In the genomic region with DNA sequence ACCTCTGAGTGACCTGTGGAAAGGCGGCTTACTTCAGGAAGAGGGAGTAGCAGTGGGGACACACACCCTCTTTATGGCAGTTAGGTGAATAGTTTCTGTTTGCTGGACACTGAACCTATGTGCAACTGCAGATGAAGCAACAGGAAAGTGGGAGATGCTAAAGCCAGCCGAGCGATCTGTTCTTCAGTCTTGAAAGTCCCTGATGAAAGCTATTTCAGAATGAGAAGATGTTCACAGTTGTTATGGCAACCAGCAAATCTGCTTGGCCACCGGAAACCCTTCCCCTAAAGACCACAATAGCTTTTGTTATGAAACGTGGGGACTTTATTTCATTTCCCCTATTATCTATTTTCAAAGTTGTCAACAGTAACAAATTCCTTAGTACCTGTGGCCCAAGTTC, we compare ENCODE assay signal across 20 mouse cellular contexts. TPM values are rescaled to one million over a fixed set of nuclear protein-coding genes. Genes with fewer than 3 reads are reported as not detected.
A peak's percentile ranks its signal among the peaks of the same experiment; 100 is the strongest.
DNase-seq lines count a peak whose midpoint lies in the region; ATAC-seq and TF ChIP-seq lines count a peak whose summit lies in the region.
"Had no signal": no experiment of that assay in that cellular context is flagged by ENCODE, and none has a peak within 500 bp of the region (broad histone marks: within the 10 kb centered on the region; RNA-seq: fewer than 3 reads in every experiment).

No protein-coding gene starts in this region.

- no peak overlapping the region for H3K27ac ChIP-seq in forebrain, postnatal 0 days (ENCODE audit: low read depth, low read length)
- no peak overlapping the region for H3K27ac ChIP-seq in forebrain, embryonic 12.5 days
- H3K27ac ChIP-seq in brown adipose tissue, adult 24 weeks (replicated peaks; ENCODE audit: low read depth, low read length): peak overlapping the region; percentile 23
- H3K27ac ChIP-seq: embryonic facial prominence, embryonic 10.5 days; heart, embryonic 13.5 days; kidney, embryonic 15.5 days; limb, embryonic 15.5 days had no signal

- no peaks in the 10 kb centered on the region for H3K9me3 ChIP-seq in forebrain, postnatal 0 days (ENCODE audit: low read length)
- no peaks in the 10 kb centered on the region for H3K9me3 ChIP-seq in forebrain, embryonic 12.5 days
- H3K9me3 ChIP-seq: embryonic facial prominence, embryonic 10.5 days; heart, embryonic 13.5 days; kidney, embryonic 15.5 days; limb, embryonic 15.5 days had no signal

- H3K4me3 ChIP-seq in forebrain, postnatal 0 days (ENCODE audit: low read depth, low read length): no peak overlapping the region
- no peak overlapping the region for H3K4me3 ChIP-seq in forebrain, embryonic 12.5 days (replicated peaks)
- no peak overlapping the region for H3K4me3 ChIP-seq in brown adipose tissue, adult 24 weeks (ENCODE audit: insufficient read depth, low read depth, low read length)
- H3K4me3 ChIP-seq: embryonic facial prominence, embryonic 10.5 days; erythroblast, embryonic 14.5 days; heart, embryonic 13.5 days; kidney, embryonic 15.5 days; limb, embryonic 15.5 days; megakaryocyte, embryonic 14.5 days had no signal

- no peak overlapping the region for H3K4me2 ChIP-seq in forebrain, postnatal 0 days (ENCODE audit: low read depth)
- H3K4me2 ChIP-seq in forebrain, embryonic 12.5 days: no peak overlapping the region
- H3K4me2 ChIP-seq: heart, embryonic 13.5 days; kidney, embryonic 15.5 days; limb, embryonic 15.5 days had no signal

- H3K9ac ChIP-seq in forebrain, postnatal 0 days: no peak overlapping the region
- no peak overlapping the region for H3K9ac ChIP-seq in forebrain, embryonic 12.5 days
- H3K9ac ChIP-seq: heart, embryonic 13.5 days; kidney, embryonic 15.5 days; limb, embryonic 15.5 days had no signal

- no peaks in the 10 kb centered on the region for H3K27me3 ChIP-seq in forebrain, postnatal 0 days (ENCODE audit: insufficient read depth, low read length)
- peaks cover 5% of the 10 kb centered on the region; the same call in 1 of the 2 replicates for H3K27me3 ChIP-seq in forebrain, embryonic 12.5 days
- H3K27me3 ChIP-seq: limb, embryonic 15.5 days; megakaryocyte, embryonic 14.5 days had no signal

- no peaks in the 10 kb centered on the region for H3K4me1 ChIP-seq in forebrain, postnatal 0 days (ENCODE audit: insufficient read depth)
- peaks cover 7% of the 10 kb centered on the region for H3K4me1 ChIP-seq in forebrain, embryonic 12.5 days
- H3K4me1 ChIP-seq in brown adipose tissue, adult 24 weeks (ENCODE audit: control insufficient read depth, insufficient read depth, insufficient read length, low read length): no peaks in the 10 kb centered on the region

- no peak for ATAC-seq in forebrain, postnatal 0 days
- no peak for ATAC-seq in forebrain, embryonic 12.5 days (ENCODE audit: low FRiP score)
- ATAC-seq in monocyte, adult 5-6 weeks (replicated peaks; ENCODE audit: insufficient number of reproducible peaks, low FRiP score, low TSS enrichment, poor library complexity, severe bottlenecking): peak; percentile 6
- no peak for ATAC-seq in erythroid progenitor cell, adult 5-6 weeks (replicated peaks; ENCODE audit: low FRiP score, poor library complexity, severe bottlenecking)

- 55% methylated on average over 5 of the region's 5 CpGs for WGBS in forebrain, postnatal 0 days
- 62% methylated on average over 5 of the region's 5 CpGs for WGBS in forebrain, embryonic 12.5 days

- DNase-seq in forebrain, postnatal 0 days: peak; percentile 28
- peak; percentile 71 for DNase-seq in CD4-positive helper T cell, adult 2 months (ENCODE audit: low read depth, low spot score)
- DNase-seq in layer of hippocampus, adult 9-11 months: no peak
- no peak for DNase-seq in cerebellum, postnatal 36 days
- DNase-seq: adrenal gland, postnatal 10 days; cerebellum, postnatal 10 days; gastrocnemius, postnatal 14 days; heart, postnatal 4 days; lung, adult 2 months; thymus, adult 18-20 months had no signal

- no peak for TF ChIP-seq CTCF in forebrain, postnatal 0 days (IDR thresholded peaks at IDR 0.05; ENCODE audit: low read depth)

- H3K36me3 ChIP-seq in forebrain, postnatal 0 days (ENCODE audit: insufficient read depth): no peaks in the 10 kb centered on the region
- no peaks in the 10 kb centered on the region for H3K36me3 ChIP-seq in forebrain, embryonic 12.5 days (replicated peaks)
- H3K36me3 ChIP-seq: embryonic facial prominence, embryonic 10.5 days; heart, embryonic 13.5 days; kidney, embryonic 15.5 days; limb, embryonic 15.5 days had no signal

RNA-seq across cellular contexts. Expression of gene Mdm1, which starts 41.0 kb away (rescaled TPM):
- 29.2 and 43.0 TPM in 2 replicates for total RNA-seq in forebrain, postnatal 0 days (2014; rRNA removed)
- polyA plus RNA-seq in forebrain, postnatal 0 days (2015; fragmentation: Nextera tagmentation; extraction: Ambion mirVana): 17.0 and 22.7 TPM in 2 replicates
- 62.2 and 63.8 TPM in 2 replicates for polyA plus RNA-seq in forebrain, embryonic 12.5 days (2016; fragmentation: Nextera tagmentation; extraction: Ambion mirVana)
- 2.7 and 9.5 TPM in 2 replicates for polyA plus RNA-seq in brown adipose tissue, adult 24 weeks (2012; ENCODE audit: insufficient read depth, insufficient read length, missing spikeins)
- total RNA-seq in monocyte, adult 5-6 weeks (2017): 225 to 295 TPM (median 275 TPM) in 3 replicates
- 8.0 and 12.3 TPM in 2 replicates for total RNA-seq in erythroid progenitor cell, adult 5-6 weeks (2015; ENCODE audit: low replicate concordance)
- 30.4 and 41.5 TPM in 2 replicates for total RNA-seq in erythroid progenitor cell, adult 5-6 weeks (2017; ENCODE audit: low replicate concordance)

Comparison
In these comparisons a context has a peak if more than half of its experiments do, and no peak if none do; other contexts are left out.
1. DNase-seq: peak in forebrain, postnatal 0 days (single experiment) and CD4-positive helper T cell, adult 2 months (single experiment); none in layer of hippocampus, adult 9-11 months (single experiment) and cerebellum, postnatal 36 days (0 of 2).